ENCODE assay signal across 20 mouse cellular contexts in genomic region chr11:11741574-11741973, GRCm38 (mm10). TPM values are rescaled to one million over a fixed set of nuclear protein-coding genes. Genes with fewer than 3 reads are reported as not detected.
A peak's percentile ranks its signal among the peaks of the same experiment; 100 is the strongest.
DNase-seq lines count a peak whose midpoint lies in the region; ATAC-seq and TF ChIP-seq lines count a peak whose summit lies in the region.
"Had no signal": no experiment of that assay in that cellular context is flagged by ENCODE, and none has a peak within 500 bp of the region (broad histone marks: within the 10 kb centered on the region; RNA-seq: fewer than 3 reads in every experiment).

No protein-coding gene starts in this region.

- peak overlapping the region; percentile 88 for H3K27ac ChIP-seq in liver, embryonic 13.5 days
- H3K27ac ChIP-seq in liver, postnatal 0 days (ENCODE audit: low read depth) = no peak overlapping the region
- H3K27ac ChIP-seq in MEL (ENCODE audit: control insufficient read depth, low read depth, low read length) = peak overlapping the region; percentile 84
- peak overlapping the region; percentile 49 for H3K27ac ChIP-seq in liver, embryonic 14.5 days
- H3K27ac ChIP-seq: forebrain, embryonic 10.5 days; gastrocnemius, adult 2 months; heart, embryonic 13.5 days; hindbrain, embryonic 13.5 days; kidney, postnatal 0 days; midbrain, embryonic 12.5 days had no signal

- TF ChIP-seq CTCF in liver, postnatal 0 days (IDR thresholded peaks at IDR 0.05; ENCODE audit: low read depth) = no peak
- no peak for TF ChIP-seq CTCF in MEL (IDR thresholded peaks at IDR 0.05 in 2 of 3, conservative IDR thresholded peaks at IDR 0.05 in 1 of 3; ENCODE audit: control insufficient read depth in 1 of 3, insufficient read depth in 1 of 3, low read depth in 2 of 3, low read length in 3 of 3, poor library complexity in 1 of 3, severe bottlenecking in 1 of 3)
- no peak for TF ChIP-seq CTCF in liver, embryonic 14.5 days (IDR thresholded peaks at IDR 0.05; ENCODE audit: low read depth)

- H3K9me3 ChIP-seq in liver, embryonic 13.5 days (replicated peaks) = no peaks in the 10 kb centered on the region
- H3K9me3 ChIP-seq in liver, postnatal 0 days (ENCODE audit: low read length) = no peaks in the 10 kb centered on the region
- H3K9me3 ChIP-seq in MEL (replicated peaks; ENCODE audit: insufficient read depth, low read length) = no peaks in the 10 kb centered on the region
- no peaks in the 10 kb centered on the region for H3K9me3 ChIP-seq in liver, embryonic 14.5 days (ENCODE audit: control insufficient read depth, low read length)
- H3K9me3 ChIP-seq: heart, embryonic 13.5 days; hindbrain, embryonic 13.5 days; midbrain, embryonic 12.5 days had no signal

- ATAC-seq in liver, embryonic 13.5 days (ENCODE audit: low read depth) = no peak
- no peak for ATAC-seq in liver, postnatal 0 days
- no peak for ATAC-seq in liver, embryonic 14.5 days (ENCODE audit: insufficient read depth)
- ATAC-seq: intestine, postnatal 0 days had no signal

- no peak overlapping the region for H3K4me2 ChIP-seq in liver, embryonic 13.5 days
- H3K4me2 ChIP-seq in liver, postnatal 0 days (ENCODE audit: low read depth, low read length) = no peak overlapping the region
- H3K4me2 ChIP-seq in liver, embryonic 14.5 days (ENCODE audit: low read depth) = no peak overlapping the region
- H3K4me2 ChIP-seq: heart, embryonic 13.5 days; hindbrain, embryonic 13.5 days; midbrain, embryonic 12.5 days had no signal

- TF ChIP-seq RAD21 in MEL (IDR thresholded peaks at IDR 0.05; ENCODE audit: low read depth, low read length) = no peak

- peaks cover 11% of the 10 kb centered on the region; the same call in 1 of the 2 replicates for H3K79me2 ChIP-seq in MEL (ENCODE audit: control insufficient read depth, insufficient read depth, low read length, poor library complexity)

- no peak overlapping the region for H3K4me3 ChIP-seq in liver, embryonic 13.5 days (replicated peaks)
- H3K4me3 ChIP-seq in liver, postnatal 0 days (ENCODE audit: low read depth, low read length) = no peak overlapping the region
- no peak overlapping the region for H3K4me3 ChIP-seq in MEL (ENCODE audit: control insufficient read depth in 1 of 2, insufficient read depth in 1 of 2, low read depth in 2 of 2, low read length in 2 of 2)
- H3K4me3 ChIP-seq in liver, embryonic 14.5 days (ENCODE audit: insufficient read depth in 1 of 2, low read depth in 2 of 2, low read length in 2 of 2) = no peak overlapping the region
- H3K4me3 ChIP-seq: forebrain, embryonic 10.5 days; gastrocnemius, adult 2 months; heart, embryonic 13.5 days; hindbrain, embryonic 13.5 days; midbrain, embryonic 12.5 days had no signal

- TF ChIP-seq EP300 in liver, postnatal 0 days (IDR thresholded peaks at IDR 0.05; ENCODE audit: low read depth) = no peak
- peak in 1 of 2 experiments; percentile 41; a peak in 1 of 4 replicates for TF ChIP-seq EP300 in MEL (IDR thresholded peaks at IDR 0.05; ENCODE audit: low read depth in 1 of 2, low read length in 2 of 2)
- TF ChIP-seq EP300 in liver, embryonic 14.5 days (IDR thresholded peaks at IDR 0.05; ENCODE audit: low read depth) = no peak

- 84% methylated on average over 5 of the region's 5 CpGs for WGBS in liver, embryonic 13.5 days (ENCODE audit: insufficient replicate concordance)
- 79% methylated on average over 5 of the region's 5 CpGs for WGBS in liver, postnatal 0 days (ENCODE audit: insufficient replicate concordance)
- WGBS in liver, embryonic 14.5 days (ENCODE audit: insufficient replicate concordance) = 77% methylated on average over 5 of the region's 5 CpGs

- peaks cover 52% of the 10 kb centered on the region for H3K36me3 ChIP-seq in liver, embryonic 13.5 days
- H3K36me3 ChIP-seq in liver, postnatal 0 days (replicated peaks; ENCODE audit: insufficient read depth, low read length) = peaks cover 26% of the 10 kb centered on the region
- H3K36me3 ChIP-seq in MEL (ENCODE audit: control insufficient read depth in 1 of 2, insufficient read depth in 2 of 2, low read length in 2 of 2) = peaks cover 17 to 45% of the 10 kb centered on the region in 2 experiments
- peaks cover 6% of the 10 kb centered on the region for H3K36me3 ChIP-seq in liver, embryonic 14.5 days (replicated peaks; ENCODE audit: control insufficient read depth, insufficient read depth, low read depth)
- H3K36me3 ChIP-seq: forebrain, embryonic 10.5 days; heart, embryonic 13.5 days; hindbrain, embryonic 13.5 days; midbrain, embryonic 12.5 days had no signal

- no peak overlapping the region for H3K9ac ChIP-seq in liver, embryonic 13.5 days
- H3K9ac ChIP-seq in liver, postnatal 0 days (replicated peaks) = no peak overlapping the region
- 0 out of 2 replicates have a peak overlapping the region, but pooled peaks have one; percentile 1 for H3K9ac ChIP-seq in MEL (ENCODE audit: control insufficient read depth, low read depth, low read length, poor library complexity, severe bottlenecking)
- no peak overlapping the region for H3K9ac ChIP-seq in liver, embryonic 14.5 days (replicated peaks)
- H3K9ac ChIP-seq: heart, embryonic 13.5 days; hindbrain, embryonic 13.5 days; midbrain, embryonic 12.5 days had no signal

- TF ChIP-seq POLR2A in MEL (IDR thresholded peaks at IDR 0.05; ENCODE audit: control insufficient read depth in 1 of 2, insufficient read depth in 1 of 2, low read depth in 1 of 2, low read length in 2 of 2, poor library complexity in 1 of 2) = no peak

- DNase-seq in liver, embryonic 13.5 days = no peak
- DNase-seq in liver, postnatal 0 days = no peak
- no peak for DNase-seq in MEL (ENCODE audit: low read depth, low spot score)
- DNase-seq in liver, embryonic 14.5 days (ENCODE audit: low read depth in 3 of 3, low spot score in 3 of 3) = no peak
- DNase-seq in thymus, postnatal 36 days = peak; percentile 35 to 58
- no peak for DNase-seq in neural tube, embryonic 10.5 days (ENCODE audit: extremely low spot score, low spot score)
- DNase-seq in left cerebral cortex, adult 18-20 months (ENCODE audit: low spot score in 2 of 2) = no peak
- no peak for DNase-seq in kidney, adult 8-10 months
- DNase-seq: adrenal gland, postnatal 36 days; cerebellum, adult 11-12 months; cerebellum, postnatal 14 days; gastrocnemius, adult 2 months; heart, adult 11 months; lung, postnatal 10 days had no signal

- H3K27me3 ChIP-seq in liver, embryonic 13.5 days = no peaks in the 10 kb centered on the region
- H3K27me3 ChIP-seq in liver, postnatal 0 days (ENCODE audit: insufficient read depth, low read length) = no peaks in the 10 kb centered on the region
- no peaks in the 10 kb centered on the region for H3K27me3 ChIP-seq in MEL (ENCODE audit: control insufficient read depth in 1 of 2, insufficient read depth in 2 of 2, low read length in 2 of 2)
- no peaks in the 10 kb centered on the region for H3K27me3 ChIP-seq in liver, embryonic 14.5 days (ENCODE audit: control insufficient read depth, insufficient read depth, low read length)
- H3K27me3 ChIP-seq: heart, embryonic 13.5 days; hindbrain, embryonic 13.5 days; midbrain, embryonic 12.5 days had no signal

- H3K4me1 ChIP-seq in liver, embryonic 13.5 days (replicated peaks) = peaks cover 49% of the 10 kb centered on the region
- H3K4me1 ChIP-seq in liver, postnatal 0 days (ENCODE audit: insufficient read depth) = 0 out of 2 replicates have a peak, but pooled peaks cover 6% of the 10 kb centered on the region
- peaks cover 16 to 24% of the 10 kb centered on the region in 2 experiments for H3K4me1 ChIP-seq in MEL (ENCODE audit: control insufficient read depth in 1 of 2, insufficient read depth in 2 of 2, low read length in 2 of 2)
- H3K4me1 ChIP-seq in liver, embryonic 14.5 days (replicated peaks; ENCODE audit: control insufficient read depth in 2 of 2, insufficient read depth in 2 of 2, low read length in 1 of 2) = peaks cover 7 to 16% of the 10 kb centered on the region in 2 experiments
- H3K4me1 ChIP-seq: forebrain, embryonic 10.5 days; heart, embryonic 13.5 days; hindbrain, embryonic 13.5 days; midbrain, embryonic 12.5 days had no signal

TF ChIP-seq in MEL, 35 proteins besides CTCF, POLR2A, EP300 and RAD21:
- TF ChIP-seq TBP (IDR thresholded peaks at IDR 0.05; ENCODE audit: low read depth, low read length) (peak; percentile 32; the same call in 1 of the 2 replicates), ZNF384 (IDR thresholded peaks at IDR 0.05; ENCODE audit: low read depth, low read length) (peak; percentile 73), ZKSCAN1 (IDR thresholded peaks at IDR 0.05; ENCODE audit: low read depth, low read length) (no peak)

RNA-seq across cellular contexts. Expression of gene Ikzf1, which starts 56.8 kb away (rescaled TPM):
- 28.3 and 44.6 TPM in 2 replicates for polyA plus RNA-seq in liver, embryonic 13.5 days (2015; fragmentation: Nextera tagmentation; extraction: Ambion mirVana)
- 11.6 and 12.5 TPM in 2 replicates for polyA plus RNA-seq in liver, postnatal 0 days (2015; fragmentation: Nextera tagmentation; extraction: Ambion mirVana)
- total RNA-seq in MEL (2012; rRNA removed) = 90.6 and 97.3 TPM in 2 replicates
- polyA plus RNA-seq in MEL (2012; ENCODE audit: insufficient read depth in 1 of 2, insufficient read length in 2 of 2, low read depth in 1 of 2, low replicate concordance in 2 of 2, missing spikeins in 1 of 2) = 100 to 1,000 TPM in 1 of 2 experiments, 10 to 100 TPM in 1; 28.0 to 128 TPM
- 63.3 and 65.4 TPM in 2 replicates for polyA plus RNA-seq in liver, embryonic 14.5 days (2012; rRNA removed)
- 46.6 and 60.5 TPM in 2 replicates for polyA plus RNA-seq in liver, embryonic 14.5 days (2014; fragmentation: Nextera tagmentation; extraction: Ambion mirVana)
- total RNA-seq in left cerebral cortex, adult 18-20 months (2021) = 1 to 10 TPM; 1.9 to 2.9 TPM

Comparison
In these comparisons a context has a peak if more than half of its experiments do, and no peak if none do; other contexts are left out.
1. DNase-seq: peak in thymus, postnatal 36 days (2 of 2); none in liver, embryonic 13.5 days (single experiment), liver, postnatal 0 days (single experiment), MEL (single experiment), liver, embryonic 14.5 days (0 of 3), neural tube, embryonic 10.5 days (single experiment), left cerebral cortex, adult 18-20 months (0 of 2) and kidney, adult 8-10 months (0 of 2).